Mouse (Mus musculus): Measurements from ENCODE around the gene Atrip.

- TF ChIP-seq CTCF (IDR thresholded peaks at IDR 0.05; ENCODE audit: control insufficient read depth, insufficient read depth, low read length) (no peak), POLR2A (IDR thresholded peaks at IDR 0.05; ENCODE audit: borderline replicate concordance, control insufficient read depth, low read depth, low read length) (no peak)
Measured at GRCm38 (mm10) chr9:109111591-109111990, 37.7 kb upstream of the Atrip start.

All from bone marrow, adult 2 months (tissue).